Mouse (Mus musculus) cerebellum, postnatal 36 days (tissue): Measurements from ENCODE around the gene Asxl2.
"Not testable (repeated sequence)": the region's sequence is repeated elsewhere in the genome, so short reads cannot be mapped to it uniquely, and the experiment has no call there.

ENCODE experiments used
- DNase-seq, 2 experiments: peaks; one replicate each; pipeline ENCODE4 v3.0.0; 2021 to 2022; ENCODE audit warnings: mixed read lengths in 2 of 2

Asxl2 gene

GRCm38 (mm10) chr12:3426530-3427034 is at the start of gene Asxl2:
Gene Asxl2 (plus strand): TSS chr12:3426857.
- peak; percentile 99 to 100 for DNase-seq

GRCm38 (mm10) chr12:3377190-3377589 is 49.5 kb upstream of the Asxl2 start:
- no peak for DNase-seq

GRCm38 (mm10) chr12:3377755-3378154 is 48.9 kb upstream of the Asxl2 start:
- no peak for DNase-seq

GRCm38 (mm10) chr12:3384860-3385259 is 41.8 kb upstream of the Asxl2 start:
- no peak for DNase-seq

- no peak for DNase-seq
Measured at GRCm38 (mm10) chr12:3385271-3385670, 41.4 kb upstream of the Asxl2 start.

- DNase-seq = peak; percentile 31 to 36
Measured at GRCm38 (mm10) chr12:3385940-3386339, 40.7 kb upstream of the Asxl2 start.

- no peak for DNase-seq
Measured at GRCm38 (mm10) chr12:3387891-3388290, 38.8 kb upstream of the Asxl2 start.

- DNase-seq = no peak
Measured at GRCm38 (mm10) chr12:3389394-3389793, 37.3 kb upstream of the Asxl2 start.

- DNase-seq = no peak
Measured at GRCm38 (mm10) chr12:3390071-3390470, 36.6 kb upstream of the Asxl2 start.

GRCm38 (mm10) chr12:3390577-3391262 is 35.9 kb upstream of the Asxl2 start:
- DNase-seq = peak; percentile 72 to 78

GRCm38 (mm10) chr12:3391276-3391675 is 35.4 kb upstream of the Asxl2 start:
- no peak for DNase-seq

- no peak for DNase-seq
Measured at GRCm38 (mm10) chr12:3393140-3393539, 33.5 kb upstream of the Asxl2 start.

GRCm38 (mm10) chr12:3396931-3397330 is 29.7 kb upstream of the Asxl2 start:
- no peak for DNase-seq

GRCm38 (mm10) chr12:3405662-3406061 is 21.0 kb upstream of the Asxl2 start:
- DNase-seq = not testable (repeated sequence)

GRCm38 (mm10) chr12:3406585-3406984 is 20.1 kb upstream of the Asxl2 start:
- no peak for DNase-seq

- DNase-seq = no peak
Measured at GRCm38 (mm10) chr12:3414956-3415355, 11.7 kb upstream of the Asxl2 start.

- no peak for DNase-seq
Measured at GRCm38 (mm10) chr12:3418761-3419160, 7.9 kb upstream of the Asxl2 start.

GRCm38 (mm10) chr12:3420519-3420918 is 6.1 kb upstream of the Asxl2 start:
- DNase-seq = no peak

GRCm38 (mm10) chr12:3422786-3423185 is 3.9 kb upstream of the Asxl2 start:
- no peak for DNase-seq

- no peak for DNase-seq
Measured at GRCm38 (mm10) chr12:3424179-3424578, 2.5 kb upstream of the Asxl2 start.

- DNase-seq = peak; percentile 30 to 33
Measured at GRCm38 (mm10) chr12:3425375-3426341, 999 bp upstream of the Asxl2 start.

GRCm38 (mm10) chr12:3427067-3427889 is 621 bp downstream of the Asxl2 start:
- DNase-seq = peak; percentile 60 to 65
